Mouse (Mus musculus) embryonic stem cell, embryonic (primary cell): ENCODE measurements around the gene Proser2.

ENCODE experiments used
- CTCF ChIA-PET, 4 experiments: fragments of 300-600 bp in 2 of 4; fragments of 350-600 bp in 2 of 4; sonication (Branson Sonifier 250); formaldehyde crosslinking; loops; one replicate each; lab custom pipeline; 2022; ENCODE audit warnings: inconsistent platforms in 2 of 4; lab: Charles Lee
- POLR2A ChIA-PET, 4 experiments: fragments of 300-600 bp in 2 of 4; fragments of 350-600 bp in 2 of 4; sonication (Branson Sonifier 250); formaldehyde crosslinking; loops; one replicate each; lab custom pipeline; 2022; ENCODE audit warnings: antibody characterized with exemption in 4 of 4, inconsistent platforms in 1 of 4; lab: Charles Lee

Gene Proser2

GRCm38 (mm10) chr2:6145611-6146010 lies 15.6 kb upstream of the Proser2 start:
- POLR2A ChIA-PET = interaction anchor here in 2 of 4 experiments (1.3 to 1.7 kb wide), 2 partner anchors 9 to 14 kb away, joined by 3 to 4 read pairs; no protein-coding TSS in a partner anchor
- CTCF ChIA-PET = interaction anchor here in 3 of 4 experiments (0.6 to 1.2 kb wide), 3 partner anchors 22 to 1044 kb away, joined by 3 to 4 read pairs (median 4); no protein-coding TSS in a partner anchor

GRCm38 (mm10) chr2:6142915-6143654 lies 13.1 kb upstream of the Proser2 start:
- CTCF ChIA-PET = interaction anchor here in 1 of 4 experiments (0.7 kb wide), 1 partner anchor 24 kb away, joined by 3 read pairs; no protein-coding TSS in a partner anchor

GRCm38 (mm10) chr2:6140572-6141161 lies 10.7 kb upstream of the Proser2 start:
- ChIA-PET CTCF (interaction anchor here in 1 of 4 experiments (0.6 kb wide), 1 partner anchor 145 kb away, joined by 3 read pairs; no protein-coding TSS in a partner anchor), POLR2A (interaction anchor here in 1 of 4 experiments (0.7 kb wide), 1 partner anchor 17 kb away, joined by 3 read pairs; no protein-coding TSS in a partner anchor)

More at GRCm38 (mm10) chr2:6142915-6143654, 13.1 kb upstream of the Proser2 start:
- POLR2A ChIA-PET = interaction anchor here in 2 of 4 experiments (0.9 to 2.5 kb wide), 6 partner anchors 9 to 91 kb away, joined by 3 to 6 read pairs (median 3); no protein-coding TSS in a partner anchor

GRCm38 (mm10) chr2:6133871-6134270 lies 3.9 kb upstream of the Proser2 start:
- ChIA-PET CTCF (no interaction called here), POLR2A (interaction anchor here in 2 of 4 experiments (0.6 to 2.5 kb wide), 6 partner anchors 9 to 73 kb away, joined by 3 to 6 read pairs (median 5); no protein-coding TSS in a partner anchor)

GRCm38 (mm10) chr2:6128881-6129280 lies 1.1 kb downstream of the Proser2 start:
- ChIA-PET POLR2A (interaction anchor here in 2 of 4 experiments (1.0 to 1.7 kb wide), 3 partner anchors 11 to 29 kb away, joined by 3 to 10 read pairs (median 3); no protein-coding TSS in a partner anchor), CTCF (no interaction called here)

- ChIA-PET POLR2A (interaction anchor here in 2 of 4 experiments (0.6 to 1.7 kb wide), 4 partner anchors 10 to 754 kb away, joined by 3 to 10 read pairs (median 3); no protein-coding TSS in a partner anchor), CTCF (no interaction called here)
Observed at GRCm38 (mm10) chr2:6128136-6128805, 1.7 kb downstream of the Proser2 start.

GRCm38 (mm10) chr2:6123046-6123445 lies 7.0 kb downstream of the Proser2 start:
- ChIA-PET CTCF (no interaction called here), POLR2A (interaction anchor here in 2 of 4 experiments (1.4 to 1.9 kb wide), 4 partner anchors 23 to 62 kb away, joined by 3 to 6 read pairs (median 4); no protein-coding TSS in a partner anchor)

GRCm38 (mm10) chr2:6121091-6121490 lies 8.9 kb downstream of the Proser2 start:
- POLR2A ChIA-PET = interaction anchor here in 1 of 4 experiments (0.9 kb wide), 1 partner anchor 39 kb away, joined by 3 read pairs; no protein-coding TSS in a partner anchor
- CTCF ChIA-PET = no interaction called here

GRCm38 (mm10) chr2:6118246-6118645 lies 11.8 kb downstream of the Proser2 start:
- CTCF ChIA-PET = interaction anchor here in 3 of 4 experiments (0.5 to 1.3 kb wide), 6 partner anchors 18 to 686 kb away, joined by 3 to 4 read pairs (median 3); no protein-coding TSS in a partner anchor
- POLR2A ChIA-PET = interaction anchor here in 3 of 4 experiments (0.6 to 3.2 kb wide), 17 partner anchors 10 to 1054 kb away, joined by 3 to 19 read pairs (median 4); no protein-coding TSS in a partner anchor

GRCm38 (mm10) chr2:6113792-6114191 lies 16.2 kb downstream of the Proser2 start:
- ChIA-PET CTCF (no interaction called here), POLR2A (interaction anchor here in 1 of 4 experiments (0.6 kb wide), 1 partner anchor 1557 kb away, joined by 4 read pairs; no protein-coding TSS in a partner anchor)

- CTCF ChIA-PET = no interaction called here
- POLR2A ChIA-PET = interaction anchor here in 2 of 4 experiments (0.9 to 1.3 kb wide), 4 partner anchors 14 to 102 kb away, joined by 3 read pairs; no protein-coding TSS in a partner anchor
Observed at GRCm38 (mm10) chr2:6112619-6113018, 17.4 kb downstream of the Proser2 start.

- ChIA-PET POLR2A (interaction anchor here in 1 of 4 experiments (1.4 kb wide), 1 partner anchor 51 kb away, joined by 4 read pairs; no protein-coding TSS in a partner anchor), CTCF (no interaction called here)
Observed at GRCm38 (mm10) chr2:6105437-6105836, 24.6 kb downstream of the Proser2 start.

GRCm38 (mm10) chr2:6100755-6101154 lies 29.3 kb downstream of the Proser2 start:
- ChIA-PET POLR2A (interaction anchor here in 2 of 4 experiments (1.1 to 4.7 kb wide), 11 partner anchors 12 to 206 kb away, joined by 3 to 29 read pairs (median 6); partner anchors contain the start of genes Proser2 (in 1 of the 2) and Sec61a2 (in 1 of the 2)), CTCF (interaction anchor here in 1 of 4 experiments (1.3 kb wide), 1 partner anchor 18 kb away, joined by 3 read pairs; no protein-coding TSS in a partner anchor)

- ChIA-PET CTCF (interaction anchor here in 2 of 4 experiments (1.0 to 1.3 kb wide), 2 partner anchors 19 to 35 kb away, joined by 3 to 6 read pairs; no protein-coding TSS in a partner anchor), POLR2A (interaction anchor here in 3 of 4 experiments (0.5 to 4.7 kb wide), 24 partner anchors 11 to 1085 kb away, joined by 3 to 29 read pairs (median 6); partner anchors contain the start of genes Echdc3 (in 1 of the 3), Proser2 (in 1 of the 3) and Sec61a2 (in 1 of the 3))
Observed at GRCm38 (mm10) chr2:6100027-6100749, 29.8 kb downstream of the Proser2 start.

GRCm38 (mm10) chr2:6099443-6099842 lies 30.6 kb downstream of the Proser2 start:
- ChIA-PET CTCF (interaction anchor here in 2 of 4 experiments (0.6 to 1.0 kb wide), 2 partner anchors 34 to 698 kb away, joined by 3 to 6 read pairs; no protein-coding TSS in a partner anchor), POLR2A (interaction anchor here (0.5 to 4.7 kb wide), 31 partner anchors 8 to 204 kb away, joined by 3 to 29 read pairs (median 5); partner anchors contain the start of genes Echdc3 (in 1 of the 4), Proser2 (in 1 of the 4) and Sec61a2 (in 1 of the 4))

GRCm38 (mm10) chr2:6098924-6099323 lies 31.1 kb downstream of the Proser2 start:
- CTCF ChIA-PET = interaction anchor here in 2 of 4 experiments (0.6 to 0.8 kb wide), 2 partner anchors 27 to 697 kb away, joined by 3 read pairs; no protein-coding TSS in a partner anchor
- POLR2A ChIA-PET = interaction anchor here (0.5 to 4.7 kb wide), 35 partner anchors 9 to 204 kb away, joined by 3 to 29 read pairs (median 5); partner anchors contain the start of genes Sec61a2 (in 2 of the 4) and Proser2 (in 1 of the 4)
